Mouse (Mus musculus) CH12.LX (cell line): ENCODE results near the gene Gm29094. TPM values are rescaled to one million over a fixed set of nuclear protein-coding genes. Genes with fewer than 3 reads are reported as not detected.
"Not testable (repeated sequence)": the region's sequence is repeated elsewhere in the genome, so short reads cannot be mapped to it uniquely, and the experiment has no call there.

Source experiments
- DNase-seq: peaks from one replicate; pipeline ENCODE4 v3.0.0-alpha.2; 2013; ENCODE audit errors: extremely low read depth
- H3K27ac ChIP-seq: 2 replicates; pipeline ENCODE4 v1.5.1; 2012; ENCODE audit warnings: low read depth, mild to moderate bottlenecking, control low read depth, moderate library complexity; ENCODE audit not compliant: insufficient read depth
- H3K27me3 ChIP-seq: replicated peaks from 2 replicates; pipeline ENCODE3; 2012; ENCODE audit warnings: inconsistent platforms
- H3K36me3 ChIP-seq, 2 experiments: replicated peaks in 1 of 2; 2 replicates each; pipeline versions ENCODE3 to v1.6.1; 2012; ENCODE audit warnings: inconsistent platforms in 1 of 2, low read length in 1 of 2, mild to moderate bottlenecking in 1 of 2, mixed read lengths in 1 of 2, moderate library complexity in 1 of 2; ENCODE audit not compliant: control insufficient read depth in 1 of 2, insufficient read depth in 1 of 2
- H3K4me1 ChIP-seq, 2 experiments: 2 replicates each; pipeline ENCODE4 v1.6.1; 2012; ENCODE audit warnings: inconsistent platforms in 1 of 2, moderate library complexity in 1 of 2; ENCODE audit not compliant: insufficient read depth in 2 of 2, control insufficient read depth in 1 of 2
- H3K4me2 ChIP-seq: 2 replicates; pipeline ENCODE4 v1.6.1; 2012; ENCODE audit warnings: low read depth, mild to moderate bottlenecking, control low read depth; ENCODE audit not compliant: poor library complexity, insufficient read depth, severe bottlenecking
- H3K4me3 ChIP-seq, 3 experiments: fragments of 150-350 bp in 1 of 3; sonication (generic) in 1 of 3; replicated peaks in 1 of 3; 2 replicates each; pipeline versions ENCODE3 to v1.5.1; 2011 to 2012; ENCODE audit warnings: low read depth in 2 of 3, low read length in 2 of 3, mild to moderate bottlenecking in 2 of 3, moderate library complexity in 2 of 3, control low read depth in 1 of 3, improper control_type of control experiment in 1 of 3, inconsistent platforms in 1 of 3, mixed read lengths in 1 of 3; ENCODE audit not compliant: poor library complexity in 1 of 3
- H3K79me2 ChIP-seq: replicated peaks from 2 replicates; pipeline ENCODE4 v1.6.1; 2012; ENCODE audit warnings: mild to moderate bottlenecking, moderate library complexity; ENCODE audit not compliant: control insufficient read depth, poor library complexity, insufficient read depth, severe bottlenecking; ENCODE audit errors: extremely low read depth
- H3K9ac ChIP-seq: 2 replicates; pipeline ENCODE4 v1.6.1; 2012; ENCODE audit warnings: low read depth, mild to moderate bottlenecking, control low read depth, moderate library complexity; ENCODE audit not compliant: insufficient read depth
- H3K9me3 ChIP-seq: replicated peaks from 2 replicates; pipeline ENCODE3; 2012; ENCODE audit warnings: low read length, inconsistent platforms, mixed read lengths
- BHLHE40 ChIP-seq: IDR thresholded peaks from 2 replicates; pipeline ENCODE4 v1.6.1; 2011; ENCODE audit warnings: mild to moderate bottlenecking, low read depth, low read length, improper control_type of control experiment
- ELF1 ChIP-seq: IDR thresholded peaks from 2 replicates; pipeline ENCODE4 v1.6.1; 2014; ENCODE audit warnings: low read depth, mild to moderate bottlenecking, inconsistent platforms, low read length, improper control_type of control experiment
- IRF4 ChIP-seq: IDR thresholded peaks from 2 replicates; pipeline ENCODE4 v1.6.1; 2014; ENCODE audit warnings: low read depth, mild to moderate bottlenecking, inconsistent platforms, low read length, improper control_type of control experiment
- MEF2A ChIP-seq: IDR thresholded peaks from 2 replicates; pipeline ENCODE4 v1.6.1; 2014; ENCODE audit warnings: low read depth, mild to moderate bottlenecking, inconsistent platforms, low read length, improper control_type of control experiment, borderline replicate concordance
- NRF1 ChIP-seq: IDR thresholded peaks from 2 replicates; pipeline ENCODE4 v1.6.1; 2014; ENCODE audit warnings: low read depth, mild to moderate bottlenecking, inconsistent platforms, low read length, improper control_type of control experiment, moderate library complexity
- POLR2A ChIP-seq: IDR thresholded peaks from 2 replicates; pipeline ENCODE4 v1.6.1; 2011; ENCODE audit warnings: low read depth, mild to moderate bottlenecking, improper control_type of control experiment, low read length
- dilution Hi-C: fragments of 300-500 bp; cut with MboI; formaldehyde crosslinking; loops from 2 replicates; pipeline ENCODE4 v1.14.3; 2020; ENCODE audit warnings: low sequenced_read_pairs; ENCODE audit not compliant: extremely low pct_unique_long_range_greater_than_20kb, extremely low pct_ligation_motif_present
- in situ Hi-C: fragments of 300-500 bp; cut with MboI; formaldehyde crosslinking; loops from 3 replicates; pipeline ENCODE4 v1.14.3; 2019; ENCODE audit warnings: low sequenced_read_pairs, low pct_ligation_motif_present, low pct_unique_long_range_greater_than_20kb, mixed read lengths
- polyA plus RNA-seq: library from polyadenylated mRNA; unstranded; fragments of >175 nt; gene quantifications from 2 replicates; pipeline ENCODE4 v1.2.1, GENCODE M21; 2012; ENCODE audit warnings: low read depth; ENCODE audit not compliant: insufficient read length
- total RNA-seq, 2 experiments: library from RNA; depleted of rRNA; stranded (reverse); fragments of 300-350 nt in 1 of 2; fragments of >200 nt in 1 of 2; gene quantifications; 2 replicates each; pipeline ENCODE4 v1.2.3; 2012 to 2014

The Gm29094 gene
- total and polyA plus RNA-seq, 3 experiments = 3.7 to 8.6 (median 8.5) TPM

GRCm38 (mm10) chr9:89208939-89209338, 9.8 kb downstream of the Gm29094 start:
- peak overlapping the region; percentile 68 for H3K4me2 ChIP-seq
- H3K27me3 ChIP-seq, H3K4me1 ChIP-seq: not testable (repeated sequence)
- peak; percentile 56 for DNase-seq
- TF ChIP-seq POLR2A (0 out of 2 replicates have a peak, but pooled peaks have one; percentile 17), MEF2A (peak; percentile 74), BHLHE40 (peak; percentile 58), IRF4 (peak; percentile 75)
- TF ChIP-seq, all 38 proteins: peak for 4; not testable (repeated sequence) for 34
- Histone ChIP-seq H3K79me2 (peaks cover 21% of the 10 kb centered on the region), H3K27ac (peak overlapping the region; percentile 87)
- H3K4me3 ChIP-seq, dilution Hi-C loops, H3K9me3 ChIP-seq, in situ Hi-C loops, H3K36me3 ChIP-seq, H3K9ac ChIP-seq: not testable (repeated sequence)

DNA sequence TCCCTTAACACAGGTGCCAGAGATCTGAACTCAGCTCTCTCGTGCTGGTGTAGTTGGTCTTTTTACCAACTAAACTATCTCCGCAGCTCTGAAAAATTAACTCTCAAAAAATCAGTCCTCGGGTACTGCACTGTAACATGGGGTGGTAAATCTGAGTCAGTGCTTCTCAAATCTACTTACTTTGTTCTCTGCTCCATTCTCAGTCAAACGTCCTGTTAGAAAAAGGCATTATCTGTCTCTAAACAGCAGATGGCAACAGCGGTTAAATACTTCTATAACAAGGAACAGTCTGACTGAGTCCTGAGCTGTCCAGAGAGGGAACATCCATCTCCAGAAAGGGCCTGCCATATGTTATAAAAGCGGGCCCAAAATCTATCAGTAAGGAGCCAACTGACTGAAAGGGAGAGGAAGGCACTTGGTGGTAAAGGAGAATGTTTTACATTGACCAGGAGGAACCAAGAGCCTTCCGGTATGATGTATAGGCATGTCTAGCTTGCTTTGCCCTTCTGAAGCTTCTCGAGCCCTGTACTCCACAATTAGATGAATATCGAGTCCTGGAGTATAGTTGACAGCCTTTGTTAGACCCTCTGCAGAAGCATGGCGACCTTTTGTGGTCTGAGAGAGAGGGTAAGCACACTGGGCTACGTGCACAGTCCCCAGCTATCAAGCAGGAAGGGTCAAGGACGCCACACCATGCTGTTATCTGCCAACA, 11.3 kb downstream of the Gm29094 start, which contains the start of gene Mthfs:
Gene Mthfs (plus strand): TSS at position 324 of the 712 bp plus-strand sequence.
- H3K4me1 ChIP-seq, DNase-seq, dilution Hi-C loops, H3K27me3 ChIP-seq, H3K9me3 ChIP-seq, in situ Hi-C loops: not testable (repeated sequence)
- Histone ChIP-seq H3K4me3 (peak within 1 kb of the TSS; percentile 40 to 62 (median 53)), H3K79me2 (peaks cover 18% of the 10 kb centered on the region), H3K4me2 (peak within 1 kb of the TSS; percentile 97), H3K9ac (peak within 1 kb of the TSS; percentile 87), H3K36me3 (peaks cover 0 to 10% of the 10 kb centered on the region in 2 experiments), H3K27ac (peak within 1 kb of the TSS; percentile 94)

DNA sequence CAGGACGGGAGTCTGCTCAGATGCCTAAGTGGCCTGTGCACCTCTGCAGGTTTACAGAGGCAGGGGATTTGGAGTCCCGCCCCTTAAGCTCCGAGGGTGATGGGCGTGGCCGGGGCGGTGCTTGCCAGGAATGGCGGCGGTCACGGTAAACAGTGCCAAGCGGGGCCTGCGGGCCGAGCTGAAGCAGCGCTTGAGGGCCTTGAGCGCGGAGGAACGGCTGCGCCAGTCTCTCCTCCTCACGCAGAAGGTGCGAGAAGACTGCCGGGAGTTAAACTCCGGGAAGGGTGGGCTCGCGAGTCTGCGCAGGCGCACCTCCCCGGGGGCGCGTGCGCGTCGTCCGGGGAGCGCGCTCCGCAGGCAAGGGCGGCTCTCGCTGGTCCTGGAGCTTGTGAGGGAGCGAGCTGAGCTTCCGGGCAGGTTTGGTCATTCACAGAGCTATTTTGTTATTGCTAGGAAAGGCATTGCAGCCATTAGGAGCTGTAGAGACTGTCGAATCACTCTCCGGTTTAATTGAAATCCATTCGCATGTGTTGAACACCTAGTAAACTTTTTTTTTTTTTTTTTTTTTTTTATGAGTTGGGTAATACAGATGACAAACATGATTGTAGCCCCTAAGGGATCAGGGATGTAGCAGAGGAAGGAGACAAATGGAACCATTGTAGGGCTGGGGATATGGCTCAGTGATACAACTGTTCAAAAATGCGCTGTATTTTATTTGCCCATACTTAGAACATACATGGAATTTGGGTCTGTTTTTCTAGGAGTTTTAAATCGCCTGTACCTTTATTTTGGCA, 12.1 kb downstream of the Gm29094 start:
- Histone ChIP-seq H3K27ac (peak overlapping the region; percentile 91), H3K4me2 (peak overlapping the region; percentile 46), H3K36me3 (peaks cover 0 to 10% of the 10 kb centered on the region in 2 experiments), H3K79me2 (peaks cover 12% of the 10 kb centered on the region; the same call in 1 of the 2 replicates), H3K9ac (peak overlapping the region; percentile 61; the same call in 1 of the 2 replicates), H3K4me3 (peak overlapping the region in 2 of 3 experiments; percentile 53 to 62)
- TF ChIP-seq NRF1 = peak; percentile 69
- TF ChIP-seq ELF1 = peak; percentile 15; the same call in 1 of the 2 replicates
- H3K9me3 ChIP-seq, H3K4me1 ChIP-seq, dilution Hi-C loops, DNase-seq, H3K27me3 ChIP-seq, in situ Hi-C loops: not testable (repeated sequence)
